Mouse (Mus musculus) hindbrain, embryonic 13.5 days (tissue): ENCODE data around the gene Gm10409. TPM values are rescaled to one million over a fixed set of nuclear protein-coding genes. Genes with fewer than 3 reads are reported as not detected.
"Not testable (repeated sequence)": the region's sequence is repeated elsewhere in the genome, so short reads cannot be mapped to it uniquely, and the experiment has no call there.

Experiments
- ATAC-seq: fragments of 200-750 bp; cut with Nextera tagmentation; 2 replicates; pipeline ENCODE4 v1.8.0; 2017; ENCODE audit warnings: moderate TSS enrichment; ENCODE audit not compliant: low FRiP score
- H3K27ac ChIP-seq: fragments of 300-500 bp; sonication (generic); 2 replicates; pipeline ENCODE4 v1.5.1; 2015; ENCODE audit warnings: inconsistent platforms, mild to moderate bottlenecking, moderate library complexity
- H3K27me3 ChIP-seq: fragments of 300-500 bp; sonication (generic); 2 replicates; pipeline ENCODE4 v1.6.1; 2015; ENCODE audit warnings: mild to moderate bottlenecking, inconsistent platforms
- H3K36me3 ChIP-seq: fragments of 300-500 bp; sonication (generic); 2 replicates; pipeline ENCODE4 v1.6.1; 2015; ENCODE audit warnings: mild to moderate bottlenecking, inconsistent platforms
- H3K4me1 ChIP-seq: fragments of 300-500 bp; sonication (generic); replicated peaks from 2 replicates; pipeline ENCODE4 v1.6.1; 2015; ENCODE audit warnings: inconsistent platforms
- H3K4me2 ChIP-seq: fragments of 300-500 bp; sonication (generic); 2 replicates; pipeline ENCODE4 v1.6.1; 2015; ENCODE audit warnings: inconsistent platforms, mild to moderate bottlenecking, moderate library complexity
- H3K4me3 ChIP-seq: fragments of 300-500 bp; sonication (generic); 2 replicates; pipeline ENCODE4 v1.5.1; 2015; ENCODE audit warnings: mild to moderate bottlenecking, inconsistent platforms
- H3K9ac ChIP-seq: fragments of 300-500 bp; sonication (generic); 2 replicates; pipeline ENCODE4 v1.6.1; 2015; ENCODE audit warnings: mild to moderate bottlenecking, inconsistent platforms
- H3K9me3 ChIP-seq: fragments of 300-500 bp; sonication (generic); 2 replicates; pipeline ENCODE4 v1.6.1; 2016; ENCODE audit warnings: inconsistent platforms
- WGBS: fragments of 180-500 bp; shearing (Covaris S2); methylation state at CpG from one replicate; pipeline ENCODE4 v1.1.7; 2015; 5-methylcytosine and 5-hydroxymethylcytosine counted together
- polyA plus RNA-seq: library from polyadenylated mRNA; unstranded; fragments of >200 nt; fragmentation: Nextera tagmentation; extraction: Ambion mirVana; gene quantifications from 2 replicates; pipeline ENCODE4 v1.2.1, GENCODE M21; 2015

Gm10409 gene
- 14.3 and 14.5 TPM in 2 replicates for polyA plus RNA-seq

- H3K4me1 ChIP-seq, H3K27me3 ChIP-seq, H3K4me3 ChIP-seq, H3K36me3 ChIP-seq, ATAC-seq, H3K4me2 ChIP-seq, H3K9ac ChIP-seq, H3K9me3 ChIP-seq, H3K27ac ChIP-seq: not testable (repeated sequence)
- WGBS, result no CpG with 5 or more reads among the region's 32 CpGs
Observed at GRCm38 (mm10) chr14:3412314-3412713, at the start of gene Gm10409. Gene Gm10409, plus strand, starts transcription at chr14:3412614.

GRCm38 (mm10) chr14:3394793-3395192 is 17.6 kb upstream of the Gm10409 start, which contains the start of gene Gm10413:
Gene Gm10413, plus strand, starts transcription at chr14:3395093.
- not testable (repeated sequence) for H3K4me2 ChIP-seq, H3K27me3 ChIP-seq, H3K9ac ChIP-seq, ATAC-seq, H3K36me3 ChIP-seq, H3K9me3 ChIP-seq, H3K4me3 ChIP-seq, H3K27ac ChIP-seq, H3K4me1 ChIP-seq
- no CpG with 5 or more reads among the region's 2 CpGs for WGBS

GRCm38 (mm10) chr14:3427803-3428202 is 15.4 kb downstream of the Gm10409 start, which contains the start of gene Gm3005:
Gene Gm3005, plus strand, starts transcription at chr14:3428103.
- not testable (repeated sequence) for H3K27me3 ChIP-seq, H3K9ac ChIP-seq, H3K9me3 ChIP-seq, H3K27ac ChIP-seq, H3K4me3 ChIP-seq, H3K4me1 ChIP-seq, H3K36me3 ChIP-seq, H3K4me2 ChIP-seq, ATAC-seq
- WGBS, result no CpG with 5 or more reads among the region's 2 CpGs

GRCm38 (mm10) chr14:3449079-3449478 is 36.7 kb downstream of the Gm10409 start, which contains the start of gene Gm10408:
Gene Gm10408, plus strand, starts transcription at chr14:3449379.
- no CpG with 5 or more reads among the region's 3 CpGs for WGBS
- not testable (repeated sequence) for H3K9me3 ChIP-seq, H3K9ac ChIP-seq, ATAC-seq, H3K27ac ChIP-seq, H3K36me3 ChIP-seq, H3K4me1 ChIP-seq, H3K4me3 ChIP-seq, H3K27me3 ChIP-seq, H3K4me2 ChIP-seq

Other genes with a start within 250 kb of the Gm10409 start
- 0.36 TPM in 1 of 2 replicates, not detected in the other for gene Gm5795, start 224.4 kb upstream of the Gm10409 start, polyA plus RNA-seq
- gene D830030K20Rik, start 204.1 kb upstream of the Gm10409 start, polyA plus RNA-seq, result 27.4 and 32.6 TPM in 2 replicates
- not detected in 2 replicates for gene Gm2956, start 80.0 kb upstream of the Gm10409 start, polyA plus RNA-seq
- not detected in 2 replicates for gene Gm10413, start 17.5 kb upstream of the Gm10409 start, polyA plus RNA-seq
- 6.6 and 7.0 TPM in 2 replicates for gene Gm3005, start 15.5 kb downstream of the Gm10409 start, polyA plus RNA-seq
- gene Gm10408, start 36.8 kb downstream of the Gm10409 start, polyA plus RNA-seq, result not detected in 2 replicates
- gene Gm3012, start 221.9 kb downstream of the Gm10409 start, polyA plus RNA-seq, result not detected in 2 replicates
- gene Gm3020, start 239.4 kb downstream of the Gm10409 start, polyA plus RNA-seq, result 14.3 and 14.5 TPM in 2 replicates